Mouse (Mus musculus): Measurements from ENCODE around the gene Eif4a1. TPM values are rescaled to one million over a fixed set of nuclear protein-coding genes. Genes with fewer than 3 reads are reported as not detected.

The Eif4a1 gene
- total and polyA plus RNA-seq, 3 experiments: 114 to 1,689 (median 634) TPM

DNA sequence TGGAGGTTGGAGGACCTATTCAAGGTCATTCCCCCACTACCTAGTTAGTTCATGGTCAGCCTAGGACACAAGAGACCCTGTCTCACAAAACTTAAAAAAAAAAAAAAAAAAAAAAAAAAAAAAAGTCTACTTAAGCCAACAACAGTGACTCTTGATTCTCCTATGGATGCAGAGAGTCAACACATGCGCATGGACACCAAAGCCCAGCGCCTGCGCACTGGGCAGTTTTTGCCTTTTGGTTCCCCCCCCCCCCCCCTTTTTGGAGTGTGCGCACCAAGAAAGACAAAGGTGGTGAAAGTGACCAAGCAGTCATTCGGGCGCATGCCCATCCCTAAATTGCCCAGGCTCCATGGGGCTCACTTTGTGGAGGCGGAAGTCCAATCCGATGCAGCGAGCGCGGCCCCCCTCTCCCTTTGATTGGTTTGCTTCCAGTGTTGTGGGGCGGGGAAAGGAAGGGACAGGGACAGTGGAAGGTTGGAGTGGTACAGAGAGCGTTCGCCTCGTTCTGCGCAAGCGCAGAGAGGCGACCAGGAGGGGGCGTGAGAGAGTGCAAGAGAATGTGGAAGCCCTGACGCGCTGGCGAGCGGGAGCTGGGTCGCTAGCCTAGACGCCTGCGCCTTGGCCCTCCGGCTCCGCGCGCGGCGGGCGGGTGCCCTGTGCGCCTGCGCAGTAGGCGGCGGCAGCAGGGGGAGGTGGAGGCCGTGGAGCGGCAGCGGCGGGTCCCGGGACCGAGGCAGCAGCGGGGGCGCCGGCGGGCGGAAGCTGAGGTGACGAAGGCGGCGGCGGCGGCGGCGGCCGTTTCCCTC, 39.7 kb downstream of the Eif4a1 start, which contains the start of gene Fxr2:
Fxr2 (plus strand) TSS at position 707 of the 806 bp plus-strand sequence.
- H3K79me2 ChIP-seq (ENCODE audit: control insufficient read depth, insufficient read depth, low read length, poor library complexity): peaks cover 40% of the 10 kb centered on the region
- no peaks in the 10 kb centered on the region for H3K9me3 ChIP-seq (replicated peaks; ENCODE audit: insufficient read depth, low read length)
- H3K27me3 ChIP-seq (ENCODE audit: control insufficient read depth in 1 of 2, insufficient read depth in 2 of 2, low read length in 2 of 2): no peaks in the 10 kb centered on the region
- H3K36me3 ChIP-seq (ENCODE audit: control insufficient read depth in 1 of 2, insufficient read depth in 2 of 2, low read length in 2 of 2): peaks cover 11 to 39% of the 10 kb centered on the region in 2 experiments
- peak within 1 kb of the TSS; percentile 99 for H3K9ac ChIP-seq (ENCODE audit: control insufficient read depth, low read depth, low read length, poor library complexity, severe bottlenecking)
- peak within 1 kb of the TSS; percentile 57 to 84 for H3K4me3 ChIP-seq (ENCODE audit: control insufficient read depth in 1 of 2, insufficient read depth in 1 of 2, low read depth in 2 of 2, low read length in 2 of 2)
- H3K27ac ChIP-seq (ENCODE audit: control insufficient read depth, low read depth, low read length): peak within 1 kb of the TSS; percentile 89
- peaks cover 19 to 27% of the 10 kb centered on the region in 2 experiments for H3K4me1 ChIP-seq (ENCODE audit: control insufficient read depth in 1 of 2, insufficient read depth in 2 of 2, low read length in 2 of 2)
- DNase-seq (ENCODE audit: low read depth, low spot score): peak; percentile 100
- no peak; the same call in 1 of the 2 replicates for TF ChIP-seq USF1 (IDR thresholded peaks at IDR 0.05; ENCODE audit: low read depth, low read length)
- TF ChIP-seq ETS1 (IDR thresholded peaks at IDR 0.05; ENCODE audit: low read depth, low read length): 0 out of 2 replicates have a peak, but pooled peaks have one; percentile 7
- peak; percentile 80 for TF ChIP-seq HCFC1 (IDR thresholded peaks at IDR 0.05; ENCODE audit: low read depth, low read length)
- no peak; the same call in 1 of the 2 replicates for TF ChIP-seq KAT2A (conservative IDR thresholded peaks at IDR 0.05; ENCODE audit: low read depth, low read length)
- TF ChIP-seq GABPA (IDR thresholded peaks at IDR 0.05; ENCODE audit: low read depth, low read length): no peak
- TF ChIP-seq MAZ (IDR thresholded peaks at IDR 0.05; ENCODE audit: low read depth, low read length): peak; percentile 55
- TF ChIP-seq RCOR1 (IDR thresholded peaks at IDR 0.05; ENCODE audit: low read depth, low read length): no peak; the same call in 1 of the 2 replicates
- TF ChIP-seq MXI1 (IDR thresholded peaks at IDR 0.05; ENCODE audit: low read depth, low read length): no peak; the same call in 1 of the 2 replicates
- TF ChIP-seq POLR2AphosphoS2 (IDR thresholded peaks at IDR 0.05; ENCODE audit: low read length): peak; percentile 50; the same call in 1 of the 2 replicates
- peak; percentile 84 to 86 for TF ChIP-seq POLR2A (IDR thresholded peaks at IDR 0.05; ENCODE audit: control insufficient read depth in 1 of 2, insufficient read depth in 1 of 2, low read depth in 1 of 2, low read length in 2 of 2, poor library complexity in 1 of 2)
- no peak for TF ChIP-seq MEF2A (IDR thresholded peaks at IDR 0.05; ENCODE audit: extremely low read depth, insufficient replicate concordance, low read depth, low read length, poor library complexity, severe bottlenecking)
- no peak; the same call in 1 of the 2 replicates for TF ChIP-seq TCF12 (IDR thresholded peaks at IDR 0.05; ENCODE audit: low read depth, low read length)
- TF ChIP-seq NRF1 (IDR thresholded peaks at IDR 0.05; ENCODE audit: insufficient read depth, low read depth, low read length, poor library complexity, severe bottlenecking): peak; percentile 77
- TF ChIP-seq ZC3H11A (IDR thresholded peaks at IDR 0.05; ENCODE audit: low read depth, low read length): no peak
- no peak for TF ChIP-seq TAL1 (IDR thresholded peaks at IDR 0.05; ENCODE audit: low read length)
- peak; percentile 49 to 88 (median 85) for TF ChIP-seq CTCF (IDR thresholded peaks at IDR 0.05 in 2 of 3, conservative IDR thresholded peaks at IDR 0.05 in 1 of 3; ENCODE audit: control insufficient read depth in 1 of 3, insufficient read depth in 1 of 3, low read depth in 2 of 3, low read length in 3 of 3, poor library complexity in 1 of 3, severe bottlenecking in 1 of 3)
- TF ChIP-seq EP300 (IDR thresholded peaks at IDR 0.05; ENCODE audit: low read depth in 1 of 2, low read length in 2 of 2): no peak
- TF ChIP-seq CHD1 (IDR thresholded peaks at IDR 0.05; ENCODE audit: low read depth, low read length): no peak
- TF ChIP-seq ELF1 (IDR thresholded peaks at IDR 0.05; ENCODE audit: low read depth, low read length): peak; percentile 93
- no peak for TF ChIP-seq UBTF (IDR thresholded peaks at IDR 0.05; ENCODE audit: borderline replicate concordance, insufficient read depth, low read depth, low read length)
- no peak for TF ChIP-seq MAFK (IDR thresholded peaks at IDR 0.05; ENCODE audit: borderline replicate concordance, low read depth, low read length)
- TF ChIP-seq ZNF384 (IDR thresholded peaks at IDR 0.05; ENCODE audit: low read depth, low read length): peak; percentile 96
- no peak for TF ChIP-seq MYB (IDR thresholded peaks at IDR 0.05; ENCODE audit: low read depth, low read length)
- TF ChIP-seq USF2 (IDR thresholded peaks at IDR 0.05; ENCODE audit: borderline replicate concordance in 1 of 2, insufficient read depth in 1 of 2, low read depth in 1 of 2, low read length in 2 of 2): no peak
- TF ChIP-seq MAX (IDR thresholded peaks at IDR 0.05; ENCODE audit: low read length): 0 out of 2 replicates have a peak, but pooled peaks have one; percentile 7
- no peak for TF ChIP-seq RAD21 (IDR thresholded peaks at IDR 0.05; ENCODE audit: low read depth, low read length)
- TF ChIP-seq CHD2 (IDR thresholded peaks at IDR 0.05; ENCODE audit: low read length): no peak
- TF ChIP-seq E2F4 (IDR thresholded peaks at IDR 0.05; ENCODE audit: borderline replicate concordance, low read depth, low read length): no peak
- TF ChIP-seq ZKSCAN1 (IDR thresholded peaks at IDR 0.05; ENCODE audit: low read depth, low read length): no peak; the same call in 1 of the 2 replicates
- TF ChIP-seq ZMIZ1 (IDR thresholded peaks at IDR 0.05; ENCODE audit: low read depth, low read length): 0 out of 2 replicates have a peak, but pooled peaks have one; percentile 31
- peak; percentile 55 for TF ChIP-seq NELFE (IDR thresholded peaks at IDR 0.05; ENCODE audit: low read depth, low read length)
- peak; percentile 28; the same call in 1 of the 2 replicates for TF ChIP-seq MYC (IDR thresholded peaks at IDR 0.05; ENCODE audit: low read depth, low read length)
- peak; percentile 42 for TF ChIP-seq TBP (IDR thresholded peaks at IDR 0.05; ENCODE audit: low read depth, low read length)
- TF ChIP-seq GATA1 (IDR thresholded peaks at IDR 0.05; ENCODE audit: low read depth, low read length): no peak
- no peak for TF ChIP-seq JUND (IDR thresholded peaks at IDR 0.05; ENCODE audit: low read depth, low read length)

All from MEL (cell line).